Mouse (Mus musculus) common myeloid progenitor, adult 5-6 weeks (primary cell): ENCODE measurements around the gene Sh2d2a. TPM values are rescaled to one million over a fixed set of nuclear protein-coding genes. Genes with fewer than 3 reads are reported as not detected.

Source experiments
- total RNA-seq: library from RNA; stranded (forward); fragments of 200-1000, 187-1606 nt; gene quantifications from 2 replicates; pipeline ENCODE4 v1.2.3, GENCODE M21; 2017

Sh2d2a gene
- total RNA-seq, 1 experiment from 2014 or later, result 0.59 TPM

Other genes with a start within 250 kb of the Sh2d2a start
- gene Arhgef11, start 229.2 kb upstream of the Sh2d2a start, total RNA-seq, result 6.0 and 7.9 TPM in 2 replicates
- gene Lrrc71, start 98.1 kb upstream of the Sh2d2a start, total RNA-seq, result 0.23 TPM in 1 of 2 replicates, not detected in the other
- gene Ntrk1, start 51.6 kb upstream of the Sh2d2a start, total RNA-seq, result not detected in 2 replicates
- not detected in 2 replicates for gene Insrr, start 49.8 kb upstream of the Sh2d2a start, total RNA-seq
- gene Pear1, start 22.4 kb upstream of the Sh2d2a start, total RNA-seq, result 6.8 and 9.6 TPM in 2 replicates
- 31.6 and 42.4 TPM in 2 replicates for gene Prcc, start 38.9 kb downstream of the Sh2d2a start, total RNA-seq
- 529 and 635 TPM in 2 replicates for gene Hdgf, start 59.6 kb downstream of the Sh2d2a start, total RNA-seq
- 114 and 121 TPM in 2 replicates for gene Mrpl24, start 72.8 kb downstream of the Sh2d2a start, total RNA-seq
- 50.2 and 56.6 TPM in 2 replicates for gene Isg20l2, start 83.6 kb downstream of the Sh2d2a start, total RNA-seq
- 11.3 and 13.5 TPM in 2 replicates for gene Rrnad1, start 84.0 kb downstream of the Sh2d2a start, total RNA-seq
- 2.0 TPM in 1 of 2 replicates, not detected in the other for gene Crabp2, start 101.9 kb downstream of the Sh2d2a start, total RNA-seq
- 0.09 TPM in 1 of 2 replicates, not detected in the other for gene Nes, start 124.3 kb downstream of the Sh2d2a start, total RNA-seq
- not detected in 2 replicates for gene Bcan, start 153.5 kb downstream of the Sh2d2a start, total RNA-seq
- gene Hapln2, start 180.8 kb downstream of the Sh2d2a start, total RNA-seq, result not detected in 2 replicates
- gene Gpatch4, start 196.4 kb downstream of the Sh2d2a start, total RNA-seq, result 49.9 and 65.8 TPM in 2 replicates
- 29.6 and 33.9 TPM in 2 replicates for gene Naxe, start 211.7 kb downstream of the Sh2d2a start, total RNA-seq
- gene Ttc24, start 231.5 kb downstream of the Sh2d2a start, total RNA-seq, result not detected in 2 replicates
- 13.5 and 17.2 TPM in 2 replicates for gene Iqgap3, start 235.2 kb downstream of the Sh2d2a start, total RNA-seq